Mouse (Mus musculus) myocyte (in vitro differentiated cells): ENCODE results near the gene Msrb2.

Experiments used
- MYOD1 ChIP-seq, 3 experiments: IDR thresholded peaks; one replicate each; pipeline ENCODE4 v1.6.1; 2011; ENCODE audit warnings: control low read depth in 2 of 3, low read depth in 2 of 3, mild to moderate bottlenecking in 2 of 3, moderate library complexity in 1 of 3; ENCODE audit not compliant: insufficient read length in 2 of 3, control insufficient read depth in 1 of 3
- POLR2A ChIP-seq: IDR thresholded peaks from one replicate; pipeline ENCODE4 v1.6.1; 2011; ENCODE audit warnings: low read depth, mild to moderate bottlenecking, control low read depth, moderate library complexity; ENCODE audit not compliant: insufficient read length

DNA sequence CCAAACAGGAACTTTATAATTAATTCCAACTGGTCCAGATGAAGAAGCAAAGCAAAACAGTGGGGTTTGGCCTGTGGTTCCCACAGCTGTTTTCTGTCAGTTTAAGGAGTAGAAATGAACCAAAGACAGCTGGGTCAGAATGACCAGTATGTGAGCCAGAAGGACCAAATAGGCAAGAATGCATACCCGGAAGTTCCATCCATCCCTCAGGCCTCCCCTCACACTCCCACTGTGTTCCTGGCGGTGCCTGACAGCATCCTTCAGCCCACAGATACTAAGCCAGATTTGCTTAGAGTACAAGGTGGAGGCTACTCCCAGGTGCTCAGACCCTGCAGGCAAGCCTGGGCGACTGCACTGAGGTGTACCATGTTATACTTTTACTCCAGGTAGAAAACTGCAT lies 35.3 kb downstream of the Msrb2 start:
- TF ChIP-seq POLR2A, result no peak
- no peak for TF ChIP-seq MYOD1 (IDR thresholded peaks at IDR 0.05; ENCODE audit: control insufficient read depth in 1 of 3, insufficient read length in 2 of 3, low read depth in 2 of 3)
